Mouse (Mus musculus) midbrain, embryonic 12.5 days (tissue): ENCODE results near the gene Ovgp1. TPM values are rescaled to one million over a fixed set of nuclear protein-coding genes. Genes with fewer than 3 reads are reported as not detected.
"Not testable (repeated sequence)": the region's sequence is repeated elsewhere in the genome, so short reads cannot be mapped to it uniquely, and the experiment has no call there.

Experiments
- ATAC-seq: fragments of 200-750 bp; cut with Nextera tagmentation; 2 replicates; pipeline ENCODE4 v1.8.0; 2017; ENCODE audit warnings: low read depth, moderate TSS enrichment, moderate library complexity; ENCODE audit not compliant: low FRiP score
- H3K27ac ChIP-seq: fragments of 300-500 bp; sonication (generic); replicated peaks from 2 replicates; pipeline ENCODE4 v1.5.1; 2016; ENCODE audit warnings: mild to moderate bottlenecking
- H3K27me3 ChIP-seq: fragments of 300-500 bp; sonication (generic); 2 replicates; pipeline ENCODE4 v1.6.1; 2016; ENCODE audit warnings: mild to moderate bottlenecking
- H3K36me3 ChIP-seq: fragments of 300-500 bp; sonication (generic); 2 replicates; pipeline ENCODE4 v1.6.1; 2016
- H3K4me1 ChIP-seq: fragments of 300-500 bp; sonication (generic); 2 replicates; pipeline ENCODE4 v1.6.1; 2016
- H3K4me2 ChIP-seq: fragments of 300-500 bp; sonication (generic); replicated peaks from 2 replicates; pipeline ENCODE4 v1.6.1; 2016; ENCODE audit warnings: mild to moderate bottlenecking, moderate library complexity
- H3K4me3 ChIP-seq: fragments of 300-500 bp; sonication (generic); 2 replicates; pipeline ENCODE4 v1.5.1; 2016; ENCODE audit warnings: mild to moderate bottlenecking
- H3K9ac ChIP-seq: fragments of 300-500 bp; sonication (generic); replicated peaks from 2 replicates; pipeline ENCODE4 v1.6.1; 2016; ENCODE audit warnings: mild to moderate bottlenecking, moderate library complexity
- H3K9me3 ChIP-seq: fragments of 300-500 bp; sonication (generic); 2 replicates; pipeline ENCODE4 v1.6.1; 2016; ENCODE audit warnings: mild to moderate bottlenecking
- WGBS: fragments of 180-500 bp; shearing (Covaris S2); methylation state at CpG from one replicate; pipeline ENCODE4 v1.1.7; 2016; 5-methylcytosine and 5-hydroxymethylcytosine counted together
- polyA plus RNA-seq: library from polyadenylated mRNA; unstranded; fragments of >200 nt; fragmentation: Nextera tagmentation; extraction: Ambion mirVana; gene quantifications from 2 replicates; pipeline ENCODE4 v1.2.1, GENCODE M21; 2016

The Ovgp1 gene
- polyA plus RNA-seq, 1 experiment from 2014 or later, result 3.5 TPM

DNA sequence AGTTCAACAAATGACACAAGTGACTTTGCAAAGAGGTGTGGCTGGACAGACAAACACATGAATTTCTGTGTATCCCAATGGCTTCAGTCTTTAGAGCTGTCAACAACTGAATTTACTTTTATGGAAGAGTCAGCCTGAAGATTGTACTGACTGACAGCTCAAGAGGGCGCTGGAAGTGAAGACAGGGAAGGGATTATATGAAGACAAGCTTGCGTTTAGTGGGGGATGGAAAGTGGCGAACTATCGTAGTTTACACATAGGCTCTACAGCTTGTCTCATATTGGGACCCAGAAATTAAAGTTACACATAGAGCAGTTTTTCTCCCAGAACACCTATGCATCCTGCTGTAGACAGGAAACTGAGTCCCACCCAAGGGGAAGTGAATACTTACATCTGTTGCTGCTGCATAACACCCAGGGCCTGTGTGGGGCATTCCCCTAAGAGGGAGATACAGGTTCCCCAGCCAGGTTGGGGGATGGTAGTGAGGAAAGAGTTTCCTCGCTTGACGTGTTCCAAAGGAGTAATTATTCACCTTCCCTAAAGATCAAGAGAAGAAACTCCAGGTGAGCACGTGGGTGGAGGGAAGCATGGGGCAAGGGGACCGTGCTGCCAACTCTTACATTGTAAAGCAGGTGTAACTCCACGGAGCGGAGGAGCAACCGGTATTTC lies 27.3 kb downstream of the Ovgp1 start:
- WGBS, result 15% methylated on average over 11 of the region's 11 CpGs
- peak; percentile 59 for ATAC-seq

GRCm38 (mm10) chr3:106001416-106002370 lies 28.2 kb downstream of the Ovgp1 start:
- H3K9me3 ChIP-seq, result no peaks in the 10 kb centered on the region
- H3K4me3 ChIP-seq, result peak overlapping the region; percentile 22; the same call in 1 of the 2 replicates
- H3K27me3 ChIP-seq, result no peaks in the 10 kb centered on the region
- H3K4me1 ChIP-seq, result peaks cover 8% of the 10 kb centered on the region
- peak; percentile 92 for ATAC-seq
- peak overlapping the region; percentile 48 for H3K4me2 ChIP-seq
- 20% methylated on average over 17 of the region's 17 CpGs for WGBS
- no peak overlapping the region for H3K27ac ChIP-seq
- no peaks in the 10 kb centered on the region for H3K36me3 ChIP-seq
- no peak overlapping the region for H3K9ac ChIP-seq

More for the DNA sequence above, 27.3 kb downstream of the Ovgp1 start:
- Histone ChIP-seq H3K36me3 (no peaks in the 10 kb centered on the region), H3K9ac (no peak overlapping the region), H3K4me1 (peaks cover 8% of the 10 kb centered on the region), H3K27ac (no peak overlapping the region), H3K4me3 (peak overlapping the region; percentile 22; the same call in 1 of the 2 replicates), H3K9me3 (no peaks in the 10 kb centered on the region), H3K4me2 (peak overlapping the region; percentile 48), H3K27me3 (no peaks in the 10 kb centered on the region)

DNA sequence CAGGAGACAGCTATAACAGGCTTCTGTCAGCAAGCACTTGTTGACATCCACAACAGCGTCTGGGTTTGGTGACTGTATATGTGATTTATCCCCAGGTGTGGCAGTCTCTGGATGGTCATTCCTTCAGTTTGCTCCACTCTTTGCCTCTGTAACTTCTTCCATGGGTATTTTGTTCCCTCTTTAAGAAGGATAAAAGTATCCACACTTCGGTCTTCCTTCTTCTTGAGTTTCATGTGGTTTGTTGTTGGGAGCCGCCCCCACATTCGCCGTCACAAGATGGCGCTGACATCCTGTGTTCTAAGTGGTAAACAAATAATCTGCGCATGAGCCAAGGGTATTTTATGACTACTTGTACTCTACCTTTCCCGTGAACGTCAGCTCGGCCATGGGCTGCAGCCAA lies 29.8 kb downstream of the Ovgp1 start:
- not testable (repeated sequence) for ATAC-seq, H3K4me2 ChIP-seq, H3K27ac ChIP-seq, H3K9ac ChIP-seq, H3K4me1 ChIP-seq, H3K4me3 ChIP-seq, H3K36me3 ChIP-seq, H3K9me3 ChIP-seq, H3K27me3 ChIP-seq
- WGBS, result 75% methylated on average over 10 of the region's 10 CpGs

GRCm38 (mm10) chr3:106014546-106014945 lies 41.0 kb downstream of the Ovgp1 start, which contains the start of gene Pifo:
Gene Pifo (minus strand): TSS chr3:106014646.
- 92% methylated on average over 2 of the region's 2 CpGs for whole genome bisulfite sequencing
- H3K27ac ChIP-seq, result no peak within 1 kb of the TSS
- H3K36me3 ChIP-seq, result no peaks in the 10 kb centered on the region
- no peaks in the 10 kb centered on the region for H3K27me3 ChIP-seq
- H3K9me3 ChIP-seq, result no peaks in the 10 kb centered on the region
- no peak within 1 kb of the TSS for H3K4me3 ChIP-seq
- H3K4me1 ChIP-seq, result no peaks in the 10 kb centered on the region
- no peak within 1 kb of the TSS for H3K4me2 ChIP-seq
- no peak for ATAC-seq
- no peak within 1 kb of the TSS for H3K9ac ChIP-seq

- H3K4me2 ChIP-seq, result no peak overlapping the region
- H3K4me3 ChIP-seq, result no peak overlapping the region
- no peak overlapping the region for H3K9ac ChIP-seq
- no peak overlapping the region for H3K27ac ChIP-seq
- ATAC-seq, result no peak
- no peaks in the 10 kb centered on the region for H3K27me3 ChIP-seq
- no peaks in the 10 kb centered on the region for H3K4me1 ChIP-seq
- H3K36me3 ChIP-seq, result no peaks in the 10 kb centered on the region
- H3K9me3 ChIP-seq, result no peaks in the 10 kb centered on the region
Measured at GRCm38 (mm10) chr3:106021840-106022239, 48.3 kb downstream of the Ovgp1 start.

DNA sequence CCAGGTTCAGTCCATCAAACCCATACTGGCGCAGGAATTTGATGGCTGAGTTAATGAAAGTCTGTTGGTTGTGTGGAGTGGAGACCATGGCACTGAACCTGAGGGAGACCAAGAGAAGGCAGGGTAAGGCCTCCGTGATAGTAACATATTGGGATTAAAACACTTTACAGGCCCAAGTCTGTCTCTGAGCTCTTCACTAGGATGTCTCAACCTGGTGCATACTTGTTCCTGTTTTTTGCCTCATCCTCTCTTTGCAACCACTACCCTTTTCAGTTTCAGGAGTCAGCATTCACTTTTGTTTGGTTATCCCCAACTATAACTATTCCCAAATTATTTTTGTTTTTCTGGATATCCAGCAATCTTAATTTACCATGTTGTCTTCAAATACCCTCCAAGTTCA lies 50.6 kb downstream of the Ovgp1 start:
- Histone ChIP-seq H3K36me3 (no peaks in the 10 kb centered on the region), H3K9me3 (no peaks in the 10 kb centered on the region)
- 89% methylated on average over 2 of the region's 2 CpGs for WGBS

DNA sequence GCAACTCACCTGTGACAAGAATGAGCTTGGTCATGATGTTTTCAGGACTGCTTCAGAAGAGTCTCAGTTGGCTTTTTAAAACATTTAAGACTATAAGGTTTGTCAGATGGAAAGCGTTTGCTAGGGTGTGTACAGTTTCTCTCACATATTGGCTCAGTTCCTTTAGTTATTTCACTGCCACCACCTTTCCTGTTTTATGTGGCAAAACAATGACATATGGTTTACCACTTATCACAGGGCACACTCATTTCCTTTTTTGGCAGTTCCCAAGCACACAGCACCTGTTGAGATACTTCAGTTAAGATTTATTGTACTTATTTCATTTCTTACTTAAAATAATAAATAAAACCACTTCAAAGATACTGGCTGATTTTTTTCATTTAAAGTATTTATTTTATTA lies 59.3 kb downstream of the Ovgp1 start, which contains the start of gene Chil5:
Chil5 (minus strand) TSS at position 34 of the 400 bp plus-strand sequence.
- Histone ChIP-seq H3K9me3 (no peaks in the 10 kb centered on the region), H3K27ac (no peak within 1 kb of the TSS), H3K4me2 (no peak within 1 kb of the TSS), H3K27me3 (no peaks in the 10 kb centered on the region), H3K4me3 (no peak within 1 kb of the TSS), H3K4me1 (no peaks in the 10 kb centered on the region), H3K36me3 (no peaks in the 10 kb centered on the region), H3K9ac (no peak within 1 kb of the TSS)
- ATAC-seq, result no peak
- WGBS, result 91% methylated on average over 1 of the region's 1 CpGs

More for the DNA sequence above, 50.6 kb downstream of the Ovgp1 start:
- Histone ChIP-seq H3K4me1 (no peaks in the 10 kb centered on the region), H3K27me3 (no peaks in the 10 kb centered on the region), H3K27ac (no peak overlapping the region), H3K4me3 (no peak overlapping the region), H3K9ac (no peak overlapping the region), H3K4me2 (no peak overlapping the region)
- ATAC-seq, result no peak

Other genes with a start within 250 kb of the Ovgp1 start
- gene Rap1a, start 172.4 kb upstream of the Ovgp1 start, polyA plus RNA-seq, result 73.1 and 76.4 TPM in 2 replicates
- gene Adora3, start 102.9 kb upstream of the Ovgp1 start, polyA plus RNA-seq, result 0.12 TPM in 1 of 2 replicates, not detected in the other
- gene Tmigd3, start 102.8 kb upstream of the Ovgp1 start, polyA plus RNA-seq, result not detected in 2 replicates
- 0.34 and 0.41 TPM in 2 replicates for gene I830077J02Rik, start 41.0 kb upstream of the Ovgp1 start, polyA plus RNA-seq
- gene Wdr77, start 14.3 kb upstream of the Ovgp1 start, polyA plus RNA-seq, result 115 and 120 TPM in 2 replicates
- 477 and 483 TPM in 2 replicates for gene Atp5f1, start 13.6 kb upstream of the Ovgp1 start, polyA plus RNA-seq
- gene Pifo, start 40.9 kb downstream of the Ovgp1 start, polyA plus RNA-seq, result 0.34 and 0.71 TPM in 2 replicates
- 0.24 TPM in 1 of 2 replicates, not detected in the other for gene Chil5, start 59.1 kb downstream of the Ovgp1 start, polyA plus RNA-seq
- 0.14 and 0.35 TPM in 2 replicates for gene Chia1, start 139.5 kb downstream of the Ovgp1 start, polyA plus RNA-seq
- not detected in 2 replicates for gene Chil3, start 193.9 kb downstream of the Ovgp1 start, polyA plus RNA-seq
- gene Chil4, start 245.8 kb downstream of the Ovgp1 start, polyA plus RNA-seq, result not detected in 2 replicates